Mouse (Mus musculus): ENCODE measurements around the gene Pkp3. TPM values are rescaled to one million over a fixed set of nuclear protein-coding genes. Genes with fewer than 3 reads are reported as not detected.

Pkp3 gene
- total RNA-seq, 4 experiments from 2014 or later = not detected

DNA sequence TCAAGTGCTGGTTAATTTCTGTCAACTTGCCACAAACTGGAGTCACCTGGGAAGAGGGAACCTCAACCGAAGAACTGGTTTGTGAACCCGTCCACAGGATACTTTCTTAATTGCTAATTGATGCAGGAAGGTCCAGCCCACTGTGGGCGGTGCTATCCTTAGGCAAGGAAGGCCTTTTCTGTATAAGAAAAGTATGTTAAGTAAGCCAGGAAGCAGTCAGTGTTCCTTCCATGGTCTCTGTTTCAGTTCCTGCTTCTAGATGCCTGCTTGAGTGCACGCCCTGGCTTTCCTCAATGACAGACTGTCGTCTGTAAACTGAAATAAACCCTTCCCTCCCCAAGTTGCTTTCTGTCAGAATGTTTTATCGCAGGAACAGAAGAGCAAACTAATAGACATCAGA is 21.0 kb upstream of the Pkp3 start:
- no peak for DNase-seq (ENCODE audit: low spot score in 2 of 2)

DNA sequence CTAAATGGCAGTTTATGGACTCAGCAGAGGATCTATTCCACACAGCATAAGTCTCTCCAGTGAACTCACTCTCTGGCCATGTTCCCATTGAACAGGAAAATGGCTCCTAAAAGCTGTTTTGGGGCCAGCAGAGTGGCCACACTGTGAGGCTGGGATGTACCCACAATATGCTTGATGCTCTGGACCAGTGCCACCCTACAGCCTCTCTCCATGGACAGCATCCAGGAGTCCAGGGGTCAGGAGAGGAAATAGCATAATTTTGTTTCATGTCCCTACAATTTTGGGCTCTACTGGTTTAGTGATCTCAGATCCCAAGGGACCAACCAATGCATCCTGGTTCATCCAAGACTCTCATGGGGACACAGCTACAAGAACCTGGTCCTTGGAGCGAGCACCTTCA is 20.5 kb upstream of the Pkp3 start:
- no peak for DNase-seq (ENCODE audit: low spot score in 2 of 2)

DNA sequence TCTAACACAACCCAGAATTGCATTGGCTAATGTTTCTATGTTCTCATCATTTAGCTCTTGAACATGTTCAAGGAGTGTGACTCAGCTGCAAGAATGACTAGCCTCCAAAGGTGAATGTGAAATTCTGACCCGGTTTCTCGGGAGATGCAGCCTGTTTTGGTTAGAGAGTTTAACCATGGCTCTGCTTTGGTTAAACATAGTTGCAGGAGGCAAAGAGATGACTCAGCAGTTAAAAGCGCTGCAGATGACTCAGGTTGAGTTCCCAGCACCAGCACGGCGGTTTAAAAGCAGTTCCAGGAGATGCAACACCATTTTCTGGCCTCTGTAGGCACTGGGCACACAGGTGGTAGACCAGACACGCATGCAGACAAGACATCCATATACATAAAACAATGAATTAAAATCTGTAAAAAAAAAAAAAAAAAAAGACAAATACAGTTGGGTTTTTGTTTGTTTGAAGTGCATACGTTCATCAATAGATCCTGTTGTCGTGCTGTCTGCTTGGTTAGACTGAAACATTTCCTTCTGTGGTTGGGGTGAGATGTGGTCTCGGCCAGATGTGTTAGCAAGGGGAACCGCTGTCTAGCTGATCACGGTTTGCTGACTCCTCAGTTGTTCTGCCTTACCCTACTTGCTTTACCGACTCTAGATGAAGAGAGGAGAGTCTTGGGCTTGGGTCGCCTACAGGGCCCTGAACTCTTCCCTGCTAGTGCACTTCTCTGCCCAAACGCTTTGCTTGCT is 19.2 kb upstream of the Pkp3 start:
- DNase-seq (ENCODE audit: low spot score in 2 of 2) = no peak

DNA sequence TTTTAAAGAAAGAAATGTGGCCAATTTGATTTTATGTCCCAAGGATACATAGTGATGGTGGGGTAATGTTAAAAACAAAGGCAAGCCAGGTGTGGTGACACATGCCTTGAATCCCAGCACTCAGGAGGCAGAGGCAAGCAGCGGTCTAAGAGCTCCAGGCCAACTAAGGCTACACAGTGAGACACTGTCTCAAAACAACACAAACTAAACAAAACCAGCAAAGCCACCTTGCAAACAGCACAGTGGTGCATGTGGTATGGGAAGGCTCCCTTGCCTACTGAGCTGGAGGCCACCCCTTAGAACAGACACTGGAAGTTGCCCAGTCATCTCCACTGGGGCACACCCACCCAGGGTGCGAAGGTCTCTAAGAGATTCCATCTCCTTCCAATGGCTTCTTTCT is 18.1 kb upstream of the Pkp3 start:
- DNase-seq (ENCODE audit: low spot score in 2 of 2) = no peak

DNA sequence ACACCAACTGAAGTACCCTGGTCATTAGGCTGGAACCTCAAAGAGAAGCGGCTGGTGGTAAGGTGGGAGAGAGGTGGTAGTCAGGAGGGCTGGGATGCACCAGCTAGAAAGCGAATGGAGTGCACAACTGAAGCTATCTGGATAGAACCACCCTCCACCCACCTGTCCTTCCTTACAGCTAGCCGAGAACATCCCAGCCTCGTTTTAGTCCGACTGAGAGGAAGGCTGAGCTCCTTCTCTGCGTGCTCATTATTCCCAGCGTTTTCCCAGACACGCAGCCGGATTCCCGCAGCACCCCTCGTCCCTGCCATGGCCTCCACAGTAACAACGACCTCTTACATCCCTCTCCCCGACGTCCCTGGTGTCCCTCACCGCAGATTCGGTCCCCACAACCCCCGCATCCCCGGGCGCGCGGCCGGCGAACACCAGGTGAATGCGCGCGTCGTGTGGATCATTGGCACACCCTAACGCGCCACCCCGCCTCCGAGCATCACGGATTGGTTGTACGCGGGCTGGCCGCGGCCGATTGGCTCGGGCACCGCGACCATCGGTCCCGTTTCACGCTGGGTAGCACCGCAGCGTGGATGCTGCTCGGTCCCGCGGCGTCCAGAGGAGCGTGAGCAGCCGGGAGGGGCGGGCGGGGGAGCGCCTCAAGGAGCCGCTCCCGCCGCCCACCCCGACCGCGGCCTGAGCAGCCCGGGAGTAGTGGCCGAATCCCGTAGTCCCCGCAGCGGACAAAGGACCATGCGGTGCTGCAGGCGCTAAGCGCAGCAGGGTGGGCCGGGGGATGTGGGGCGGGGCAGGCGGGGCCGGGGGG is 17.4 kb upstream of the Pkp3 start, which contains the start of gene B4galnt4:
Gene B4galnt4 (plus strand): TSS at position 679 of the 817 bp plus-strand sequence.
- no peak for DNase-seq (ENCODE audit: low spot score in 2 of 2)

DNA sequence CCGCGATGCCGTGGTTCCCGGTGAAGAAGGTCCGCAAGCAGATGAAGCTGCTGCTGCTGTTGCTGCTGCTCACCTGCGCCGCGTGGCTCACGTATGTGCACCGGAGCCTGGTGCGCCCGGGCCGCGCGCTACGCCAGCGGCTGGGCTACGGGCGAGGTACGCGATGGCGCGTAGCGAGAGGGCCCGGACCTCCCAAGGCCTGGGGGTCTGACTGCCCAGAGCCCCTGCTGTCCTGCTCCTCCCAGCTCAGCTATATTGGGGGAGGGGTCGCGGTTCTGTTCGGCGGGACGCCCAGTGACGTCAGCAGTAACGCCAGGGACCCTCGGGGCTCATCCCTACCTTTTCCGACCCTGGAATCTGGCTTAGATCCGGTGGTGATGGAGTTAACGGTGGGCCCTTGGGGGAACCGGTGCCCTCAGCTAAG is 16.7 kb upstream of the Pkp3 start:
- DNase-seq (ENCODE audit: low spot score in 2 of 2) = no peak

DNA sequence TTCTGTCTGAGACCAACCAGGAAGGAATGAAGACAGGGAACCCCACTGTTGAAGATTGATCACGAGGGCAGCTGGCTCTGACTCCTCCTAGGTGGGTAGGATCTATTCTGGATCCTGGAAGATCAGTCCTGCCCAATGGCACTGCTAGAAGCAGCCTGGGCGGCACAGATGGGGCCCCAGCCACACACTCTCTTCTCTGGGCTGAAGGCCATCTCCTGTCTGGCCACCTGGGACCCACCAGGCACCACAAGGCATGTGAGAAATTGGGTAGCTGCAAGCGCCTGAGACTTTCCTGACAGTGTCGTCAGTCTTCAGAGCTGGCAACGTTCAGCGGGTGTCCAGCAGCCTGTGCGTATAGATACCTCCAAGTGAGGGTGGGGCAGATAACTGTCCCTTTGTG is 15.5 kb upstream of the Pkp3 start:
- no peak for DNase-seq (ENCODE audit: low spot score in 2 of 2)

DNA sequence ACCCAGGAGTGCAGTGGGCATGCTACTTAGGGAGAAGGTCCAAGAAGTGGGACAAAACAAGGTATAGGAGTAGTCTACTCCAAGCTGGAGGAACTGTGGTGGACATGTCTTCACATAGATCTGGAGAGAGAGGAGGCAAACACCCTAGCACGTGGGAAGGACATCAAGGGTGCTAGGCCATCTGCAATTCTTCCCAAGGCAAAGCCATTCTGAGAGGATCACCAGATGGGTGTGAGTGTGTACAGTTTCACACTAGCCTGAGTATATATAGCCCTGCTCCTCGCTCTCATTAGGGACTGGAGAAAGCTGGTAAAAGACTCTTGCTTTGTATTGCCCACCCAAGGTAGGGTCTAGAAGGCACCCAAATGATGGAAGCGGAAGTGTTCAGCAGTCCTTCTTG is 14.7 kb upstream of the Pkp3 start:
- DNase-seq (ENCODE audit: low spot score in 2 of 2) = no peak

DNA sequence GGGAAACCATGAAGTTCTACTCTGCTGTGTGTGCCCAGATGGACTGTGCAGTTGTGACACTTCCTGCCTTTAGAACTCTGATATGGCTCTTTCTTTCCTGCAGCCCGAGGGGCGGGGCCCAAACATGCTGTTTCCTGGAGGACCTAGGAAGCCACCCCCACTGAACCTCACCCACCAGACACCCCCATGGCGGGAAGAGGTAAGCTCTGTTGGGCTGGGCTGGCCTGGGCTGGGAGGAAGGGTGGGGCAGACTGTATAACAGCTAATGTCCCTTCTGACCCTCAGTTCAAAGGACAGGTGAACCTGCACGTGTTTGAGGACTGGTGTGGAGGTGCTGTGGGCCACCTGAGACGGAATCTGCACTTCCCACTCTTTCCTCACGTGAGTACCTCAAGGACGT is 13.8 kb upstream of the Pkp3 start:
- DNase-seq (ENCODE audit: low spot score in 2 of 2) = no peak

DNA sequence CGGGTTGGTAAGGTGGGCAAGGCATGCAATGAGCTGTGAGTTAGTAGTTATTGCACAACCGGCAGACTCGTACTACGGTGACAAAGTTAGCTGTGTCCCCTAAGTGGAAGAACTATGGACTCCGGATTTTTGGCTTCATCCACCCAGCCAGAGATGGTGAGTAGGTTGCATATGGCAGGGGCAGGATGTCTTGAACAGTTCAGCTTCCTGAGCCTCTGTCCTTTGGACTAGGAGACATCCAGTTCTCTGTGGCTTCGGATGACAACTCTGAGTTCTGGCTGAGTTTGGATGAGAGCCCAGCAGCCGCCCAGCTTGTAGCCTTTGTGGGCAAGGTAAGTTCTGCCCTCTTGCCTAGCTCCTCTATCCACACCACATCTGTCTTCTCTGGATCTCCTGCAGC is 13.4 kb upstream of the Pkp3 start:
- no peak for DNase-seq (ENCODE audit: low spot score in 2 of 2)

DNA sequence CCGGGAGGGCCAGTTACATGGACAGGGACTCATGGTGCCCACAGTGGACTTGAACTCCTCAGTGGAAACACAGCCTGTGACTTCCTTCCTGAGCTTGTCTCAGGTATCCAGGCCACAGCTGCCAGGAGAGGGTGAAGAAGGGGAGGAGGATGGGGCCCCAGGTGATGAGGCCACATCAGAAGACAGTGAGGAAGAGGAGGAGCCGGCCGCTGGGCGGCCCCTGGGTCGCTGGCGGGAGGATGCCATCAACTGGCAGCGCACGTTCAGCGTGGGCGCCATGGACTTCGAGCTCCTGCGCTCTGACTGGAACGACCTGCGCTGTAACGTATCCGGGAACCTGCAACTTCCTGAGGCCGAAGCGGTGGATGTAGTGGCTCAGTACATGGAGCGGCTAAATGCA is 9.7 kb upstream of the Pkp3 start:
- DNase-seq (ENCODE audit: low spot score in 2 of 2) = no peak

DNA sequence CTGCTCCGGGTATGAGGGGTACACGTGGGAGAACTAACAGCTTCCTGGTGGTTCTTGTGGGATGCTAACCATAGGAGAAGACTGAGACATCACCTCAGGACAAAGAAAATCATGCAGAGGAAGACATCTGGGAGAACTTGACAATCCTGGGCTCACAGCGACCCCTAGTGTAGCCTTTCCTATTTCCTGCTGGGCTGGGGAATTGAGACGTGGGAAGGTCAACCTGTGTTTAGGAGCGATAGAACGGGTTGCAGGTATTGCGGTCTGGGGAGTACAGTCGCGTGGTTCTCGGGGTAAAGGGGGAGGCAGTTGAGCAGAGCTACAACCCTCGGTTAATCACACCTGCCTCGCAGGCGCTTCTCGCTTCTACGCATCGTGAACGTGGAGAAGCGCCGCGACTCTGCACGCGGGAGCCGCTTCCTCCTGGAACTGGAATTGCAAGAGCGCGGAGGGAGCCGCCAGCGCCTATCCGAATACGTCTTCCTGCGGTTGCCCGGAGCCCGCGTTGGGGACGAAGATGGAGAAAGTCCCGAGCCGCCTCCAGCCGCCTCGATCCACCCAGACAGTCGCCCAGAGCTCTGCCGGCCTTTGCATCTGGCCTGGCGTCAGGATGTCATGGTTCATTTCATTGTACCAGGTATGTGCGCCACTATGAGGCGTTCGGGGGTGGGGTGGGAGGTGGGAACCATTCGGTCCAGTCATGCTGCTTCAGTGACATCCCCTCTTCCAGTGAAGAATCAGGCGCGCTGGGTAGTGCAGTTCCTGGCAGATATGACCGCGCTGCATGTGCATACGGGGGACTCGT is 7.8 kb upstream of the Pkp3 start:
- peak; percentile 35 to 47 for DNase-seq (ENCODE audit: low spot score in 2 of 2)

DNA sequence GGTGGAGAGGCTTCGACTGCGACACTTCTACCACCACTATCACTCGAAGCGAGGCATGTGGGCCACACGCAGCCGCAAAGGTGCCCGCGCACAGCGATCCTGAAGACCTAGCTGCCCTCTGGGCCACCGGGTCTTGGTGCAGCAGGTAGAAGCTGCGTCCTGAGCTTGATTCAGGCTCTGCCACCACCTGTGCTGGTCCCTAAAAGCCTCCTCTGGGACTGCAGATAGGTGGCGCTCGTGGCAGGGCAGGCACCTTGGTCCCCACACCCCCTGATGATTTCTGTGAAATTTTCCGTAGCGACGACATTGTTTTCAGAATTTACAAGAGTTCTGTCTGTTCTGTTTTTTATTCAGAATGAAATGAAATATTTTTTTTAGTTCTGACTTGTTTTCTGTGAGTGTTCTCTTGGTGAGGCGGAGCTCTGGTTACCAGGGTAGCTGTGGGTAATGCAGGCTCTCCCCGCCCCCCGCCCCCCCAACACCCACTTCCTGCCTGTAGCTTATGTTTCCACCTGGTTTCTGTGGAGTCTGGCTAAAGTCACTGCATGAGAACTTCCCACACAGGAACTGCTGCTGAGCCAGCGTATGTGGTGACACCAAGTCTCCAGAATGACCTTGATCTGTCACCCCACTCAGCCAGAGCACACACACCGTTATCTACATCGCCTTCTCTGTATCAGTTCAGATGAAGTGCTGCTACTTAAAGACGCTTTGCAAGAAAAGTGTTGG is 5.8 kb upstream of the Pkp3 start:
- DNase-seq (ENCODE audit: low spot score in 2 of 2) = no peak

DNA sequence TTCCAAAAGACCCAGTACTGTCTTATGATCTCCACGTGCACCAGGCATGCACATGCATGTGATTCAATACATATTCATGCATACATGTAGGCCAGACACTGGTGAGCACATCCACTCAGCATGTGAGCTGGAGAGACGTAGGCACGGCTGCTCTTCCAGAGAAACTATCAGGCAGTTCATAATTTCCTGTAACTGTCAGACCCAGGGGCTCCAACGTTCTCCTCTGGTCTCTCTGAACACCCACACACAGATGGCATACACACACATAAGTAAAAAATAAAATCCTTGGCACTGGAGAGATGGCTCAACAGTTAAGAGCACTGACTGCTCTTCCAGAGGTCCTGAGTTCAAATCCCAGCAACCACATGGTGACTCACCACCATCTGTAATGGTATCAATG is 4.2 kb upstream of the Pkp3 start:
- no peak for DNase-seq (ENCODE audit: low spot score in 2 of 2)

DNA sequence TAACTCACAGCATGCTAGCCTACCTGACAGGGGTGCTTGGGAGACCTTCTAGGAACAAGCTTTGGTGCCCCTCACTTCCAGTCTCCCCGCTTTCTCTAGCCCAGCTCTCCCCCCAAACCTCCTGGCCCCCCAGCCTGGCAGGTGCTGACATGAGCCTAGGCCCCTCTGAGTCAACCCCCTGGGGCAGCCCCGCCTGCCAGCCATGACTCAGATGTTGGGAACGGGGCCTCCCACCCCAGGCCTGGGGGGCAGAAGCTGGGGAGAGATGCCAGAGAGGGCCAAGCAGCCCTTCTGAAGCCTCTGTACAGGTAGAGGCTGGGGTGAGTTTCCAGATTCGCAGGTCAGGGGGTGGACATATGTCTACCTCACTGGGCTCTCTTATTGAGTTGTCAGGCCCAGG is 858 bp downstream of the Pkp3 start:
- DNase-seq (ENCODE audit: low spot score in 2 of 2) = no peak

DNA sequence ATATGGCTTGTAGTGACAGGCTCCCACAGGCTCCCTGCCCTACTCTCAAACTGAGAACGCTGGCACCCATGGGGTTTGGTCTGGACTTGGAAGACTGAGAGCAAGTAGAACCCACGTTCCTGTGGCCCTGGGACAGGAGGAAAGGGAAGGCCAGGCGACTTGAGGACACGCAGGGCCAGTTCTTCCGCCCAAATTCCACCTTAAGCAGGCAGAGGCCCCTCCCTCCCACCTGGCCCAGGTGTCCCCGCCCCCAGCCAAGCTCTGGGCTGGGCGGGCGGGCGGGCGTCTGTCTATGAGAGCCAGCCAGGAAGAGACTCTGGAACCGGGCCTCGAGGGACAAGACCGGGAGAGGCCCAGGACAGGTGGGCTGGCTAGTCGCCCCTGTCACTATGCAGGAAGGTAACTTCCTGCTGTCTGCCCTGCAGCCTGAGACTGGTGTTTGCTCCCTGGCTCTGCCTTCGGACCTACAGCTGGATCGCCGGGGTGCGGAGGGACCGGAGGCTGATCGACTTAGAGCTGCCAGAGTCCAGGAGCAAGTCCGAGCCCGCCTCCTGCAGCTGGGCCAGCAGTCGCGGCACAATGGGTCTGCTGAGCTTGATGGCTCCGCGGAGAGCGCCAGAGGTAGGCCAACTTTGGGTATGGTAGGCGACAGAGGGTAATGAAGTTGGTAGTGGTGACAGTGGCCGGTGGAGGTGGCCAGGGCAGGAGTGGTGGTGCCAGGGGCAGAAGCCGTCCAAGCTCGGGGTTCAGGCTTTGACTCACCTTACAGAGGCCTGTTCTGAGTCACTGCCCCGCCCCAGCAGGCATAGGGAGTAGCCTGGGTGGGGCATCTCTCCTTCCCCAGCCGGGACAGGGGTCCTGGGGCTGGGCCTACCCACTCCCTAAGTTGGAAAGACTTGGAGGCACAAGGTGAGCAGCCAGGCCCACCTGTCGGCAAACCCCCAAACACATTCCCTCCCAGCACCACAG is 1.7 kb downstream of the Pkp3 start:
- DNase-seq (ENCODE audit: low spot score in 2 of 2) = no peak

DNA sequence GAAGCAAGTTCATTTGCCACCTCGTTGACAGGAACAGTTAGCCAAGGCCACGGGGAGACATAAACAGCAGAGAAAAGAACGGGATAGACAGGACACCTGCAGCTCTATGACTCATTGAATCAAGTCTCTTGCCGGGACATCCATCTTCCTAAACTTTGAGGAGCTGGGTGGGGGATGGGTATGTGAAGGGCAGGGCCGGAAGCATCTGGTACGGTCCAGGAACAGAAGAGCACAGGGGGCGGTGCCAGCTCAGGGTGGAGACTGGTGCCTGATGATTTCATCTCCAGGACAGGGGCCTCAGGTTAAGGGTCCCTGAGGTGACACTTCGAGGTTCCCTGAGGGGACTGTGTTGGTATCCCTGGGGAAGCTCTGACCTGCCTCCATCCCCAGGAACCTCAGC is 9.9 kb downstream of the Pkp3 start:
- no peak for DNase-seq (ENCODE audit: low spot score in 2 of 2)

DNA sequence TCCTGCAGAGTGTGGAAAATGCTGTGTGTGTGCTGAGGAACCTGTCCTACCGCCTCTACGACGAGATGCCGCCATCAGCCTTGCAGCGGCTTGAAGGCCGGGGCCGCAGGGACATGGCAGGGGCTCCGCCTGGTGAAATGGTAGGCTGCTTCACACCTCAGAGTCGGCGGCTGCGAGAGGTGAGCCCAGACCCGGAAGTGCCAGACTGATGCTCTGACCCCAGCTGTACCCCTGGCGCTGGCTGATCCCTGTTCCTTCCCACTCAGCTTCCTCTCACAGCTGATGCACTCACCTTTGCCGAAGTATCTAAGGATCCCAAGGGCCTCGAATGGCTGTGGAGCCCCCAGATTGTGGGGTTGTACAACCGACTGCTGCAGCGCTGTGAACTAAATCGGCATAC is 10.5 kb downstream of the Pkp3 start:
- no peak for DNase-seq (ENCODE audit: low spot score in 2 of 2)

DNA sequence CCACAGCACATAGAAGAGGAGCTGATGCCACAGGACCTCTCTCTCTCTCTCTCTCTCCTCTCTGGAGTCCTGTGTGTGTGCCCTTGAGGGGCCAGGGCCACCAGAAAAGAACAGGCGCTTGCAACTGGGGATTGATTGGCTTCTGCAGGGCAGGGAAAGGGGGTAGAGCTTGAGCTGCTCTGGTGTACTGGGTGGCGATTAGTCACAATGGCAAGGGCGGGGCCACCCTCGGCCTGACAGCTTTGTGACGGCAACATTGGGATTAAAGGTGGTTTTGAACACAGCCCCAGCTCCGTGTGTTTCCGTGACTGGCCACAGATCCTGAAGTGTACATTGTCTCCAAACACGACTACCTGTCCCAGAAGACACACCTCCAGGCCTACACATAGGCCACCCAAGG is 12.2 kb downstream of the Pkp3 start:
- no peak for DNase-seq (ENCODE audit: low spot score in 2 of 2)

DNA sequence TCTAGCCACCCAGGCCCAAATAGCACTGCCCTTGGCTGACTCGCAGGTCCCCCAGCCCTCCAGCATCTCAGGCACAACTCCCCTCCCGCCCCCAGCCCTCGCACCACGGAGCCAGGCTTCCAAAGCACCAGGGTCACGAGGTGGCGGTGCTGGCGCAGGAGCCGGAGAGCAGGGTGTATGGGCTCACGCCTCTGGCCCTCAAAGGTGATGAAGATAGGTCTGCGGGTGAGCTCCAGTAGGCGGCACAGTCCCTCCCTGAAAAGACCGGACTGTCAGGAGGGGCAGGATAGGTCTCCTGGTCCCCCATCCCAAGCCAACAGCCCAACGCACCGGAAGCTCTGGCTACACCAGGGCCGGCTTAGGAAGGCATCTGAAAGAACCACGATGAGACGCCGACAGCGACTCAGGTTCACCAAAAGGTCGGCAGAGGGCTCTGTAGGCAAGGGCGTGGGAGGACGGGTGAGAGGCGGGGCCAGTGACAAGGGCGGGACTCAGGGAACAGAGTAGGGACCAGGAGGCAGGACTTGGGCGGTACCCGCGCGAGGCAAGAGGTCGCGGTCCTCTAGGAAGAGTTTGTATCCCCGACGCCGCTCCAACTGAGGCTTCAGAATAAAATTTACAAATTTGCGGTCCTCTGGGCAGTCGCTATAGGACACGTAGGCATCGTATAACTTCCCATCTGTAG is 14.2 kb downstream of the Pkp3 start:
- peak; percentile 78 to 84 for DNase-seq (ENCODE audit: low spot score in 2 of 2)

All from gastrocnemius, adult 8-10 months (tissue).